Mouse (Mus musculus): ENCODE data around the gene Tgfa.

- TF ChIP-seq CTCF (IDR thresholded peaks at IDR 0.05; ENCODE audit: borderline replicate concordance, extremely low read depth, insufficient read depth, insufficient read length), result no peak
- TF ChIP-seq POLR2A (IDR thresholded peaks at IDR 0.05; ENCODE audit: borderline replicate concordance, extremely low read depth, insufficient read depth, insufficient read length, poor library complexity, severe bottlenecking), result no peak
These were observed 28.6 kb upstream of the Tgfa start for GRCm38 (mm10) chr6:86166426-86166825.
